Mouse (Mus musculus): Measurements from ENCODE around the gene Pomgnt2.

Gene Pomgnt2

GRCm38 (mm10) chr9:121959966-121960635 lies 36.8 kb downstream of the Pomgnt2 start:
- no peak for DNase-seq

GRCm38 (mm10) chr9:121952596-121952995 lies 44.3 kb downstream of the Pomgnt2 start:
- no peak for DNase-seq

GRCm38 (mm10) chr9:121951114-121951423 lies 45.8 kb downstream of the Pomgnt2 start:
- DNase-seq = no peak

DNA sequence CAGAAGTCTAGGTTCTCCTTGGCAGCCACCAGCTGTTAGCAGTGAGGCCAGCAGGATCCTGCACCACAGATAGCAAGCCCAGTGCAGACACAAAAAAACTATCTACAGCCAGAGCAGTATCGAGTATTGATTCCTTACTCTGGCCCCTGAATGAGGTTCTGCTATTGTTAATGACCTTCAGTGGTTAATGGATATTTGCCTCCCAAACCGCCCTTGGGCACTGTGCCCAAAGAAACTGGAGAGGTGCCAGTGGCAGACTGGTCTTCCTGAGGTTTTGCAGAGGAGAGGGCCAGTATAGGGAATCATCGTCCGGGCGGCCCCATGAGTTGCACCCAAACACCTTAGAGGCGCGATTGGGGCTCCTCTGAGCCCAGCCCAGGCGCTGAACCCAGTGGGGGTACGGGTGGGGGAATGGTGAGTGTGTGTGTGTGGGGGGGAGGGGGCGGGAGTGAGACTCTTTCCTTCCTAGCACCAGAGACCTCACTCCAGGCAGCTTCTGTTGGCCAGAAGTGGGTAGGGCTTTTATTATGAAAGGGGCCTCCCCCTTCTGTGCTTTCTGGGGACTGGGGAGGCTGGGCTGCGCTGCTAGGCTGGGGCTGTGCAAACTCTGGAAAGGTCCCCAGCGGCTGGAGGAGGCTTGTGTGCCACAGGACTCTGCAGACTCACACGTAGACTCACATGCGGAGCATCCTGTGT lies 46.3 kb downstream of the Pomgnt2 start, which contains the start of gene Fam198a:
Gene Fam198a (plus strand): TSS at position 571 of the 696 bp plus-strand sequence.
- peak; percentile 73 for DNase-seq

- no peak for DNase-seq
These were observed 48.5 kb downstream of the Pomgnt2 start for GRCm38 (mm10) chr9:121948431-121948830.

DNA sequence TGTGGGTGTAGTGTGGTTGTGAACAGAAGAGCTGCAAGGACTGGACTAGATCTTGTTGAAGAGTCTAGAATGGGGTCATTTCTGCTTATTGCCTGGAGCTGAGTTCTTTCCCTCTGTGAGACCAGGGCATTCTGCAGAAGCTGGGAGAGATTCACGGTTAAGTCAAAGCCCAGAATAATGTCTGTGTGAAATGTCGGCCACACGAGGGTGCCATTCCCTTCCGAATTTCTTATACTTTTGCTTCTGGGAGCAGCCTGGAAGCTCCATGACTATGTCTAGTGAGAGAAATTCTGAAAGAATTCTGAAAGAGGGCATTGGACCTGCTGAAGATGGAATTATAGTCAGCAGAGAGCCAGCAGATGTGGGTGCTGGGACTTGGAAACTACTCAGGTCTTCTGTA lies 49.1 kb downstream of the Pomgnt2 start:
- DNase-seq = peak; percentile 77

DNA sequence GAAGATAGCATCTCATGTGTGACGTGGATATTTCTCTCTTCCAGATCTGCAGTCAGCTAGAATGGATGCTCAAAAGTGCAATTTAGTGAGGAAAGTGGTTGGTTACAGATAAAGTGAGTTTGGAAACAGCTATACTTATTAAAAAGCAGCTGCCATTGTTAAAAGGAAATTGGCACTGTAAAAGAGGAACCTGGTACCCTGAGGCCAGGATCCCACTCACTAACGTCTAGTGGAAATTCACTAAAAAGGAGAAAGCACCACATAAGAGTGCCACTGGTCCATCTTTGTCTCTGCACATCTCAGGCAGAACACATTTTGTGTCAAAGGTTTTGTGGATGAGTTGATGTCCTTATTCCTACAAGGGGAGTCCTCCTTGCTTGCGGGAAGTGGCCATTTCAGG lies 53.3 kb downstream of the Pomgnt2 start:
- DNase-seq = no peak

DNA sequence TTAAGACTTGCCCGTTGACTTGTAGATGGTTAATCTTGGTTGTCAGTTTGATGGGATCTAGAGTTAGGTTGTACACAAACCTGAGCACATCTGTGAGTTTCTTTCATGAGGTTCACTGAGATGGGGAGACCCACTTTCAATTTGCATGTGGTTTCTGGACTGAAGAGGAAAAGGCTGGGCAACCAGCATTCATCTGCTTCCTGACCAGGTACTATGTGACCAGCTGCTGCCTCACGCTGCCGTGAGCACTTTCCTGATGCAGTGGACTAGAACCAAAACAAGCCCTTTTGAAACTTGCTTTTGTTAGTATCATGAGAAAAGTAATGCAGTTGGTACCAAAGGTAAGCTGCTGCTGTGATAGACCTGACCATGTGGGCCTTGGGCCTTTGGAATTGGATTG lies 53.9 kb downstream of the Pomgnt2 start:
- DNase-seq = no peak

- DNase-seq = no peak
These were observed 59.0 kb downstream of the Pomgnt2 start for GRCm38 (mm10) chr9:121937944-121938355.

DNA sequence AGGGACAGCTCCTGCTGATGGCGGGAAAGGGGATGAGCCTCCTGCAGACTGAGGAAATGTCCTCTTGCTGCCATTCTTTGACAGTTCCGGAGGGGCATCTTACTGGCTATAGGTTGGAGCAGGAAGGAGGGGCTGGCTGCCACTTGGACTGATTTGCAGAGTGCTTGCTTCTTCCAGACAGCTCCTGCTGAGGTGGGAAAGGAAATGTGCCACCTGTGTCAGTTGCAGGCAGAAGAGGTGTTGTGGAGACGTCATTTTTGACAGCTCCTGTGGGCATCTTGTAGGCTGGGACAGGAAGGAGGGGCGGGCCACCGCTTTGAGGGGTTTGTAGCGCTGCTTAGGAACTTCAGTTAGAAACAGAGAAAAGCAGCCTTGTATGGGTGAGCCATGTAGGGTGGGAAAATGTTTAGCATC lies 59.5 kb downstream of the Pomgnt2 start:
- DNase-seq = no peak

- no peak for DNase-seq
These were observed 60.0 kb downstream of the Pomgnt2 start for GRCm38 (mm10) chr9:121936952-121937351.

DNA sequence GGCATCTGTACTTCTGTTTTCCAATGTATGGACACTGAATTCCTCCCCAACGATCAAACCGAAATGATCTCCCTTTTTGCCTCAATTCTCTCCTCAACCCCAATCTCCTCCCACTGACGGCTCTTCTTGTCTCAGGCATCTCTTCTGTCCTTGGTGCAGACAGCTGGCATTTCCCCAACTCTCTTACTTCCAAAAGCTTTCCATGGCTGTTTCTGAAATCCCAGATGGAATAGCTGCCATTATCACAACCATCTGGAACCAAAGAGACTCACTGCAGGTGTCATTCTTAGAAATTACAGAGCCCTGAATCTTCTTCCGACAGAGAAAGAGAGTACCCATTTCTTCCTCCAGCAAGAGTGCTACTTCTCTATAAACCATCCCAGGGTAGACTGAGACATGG lies 62.1 kb downstream of the Pomgnt2 start:
- no peak for DNase-seq

All from right cerebral cortex, postnatal 4 days (tissue).